Mouse (Mus musculus): Measurements from ENCODE around the gene Cmtr2. TPM values are rescaled to one million over a fixed set of nuclear protein-coding genes. Genes with fewer than 3 reads are reported as not detected.

Gene Cmtr2
- polyA plus RNA-seq, 2 experiments from 2014 or later = 6.3 to 6.9 TPM

DNA sequence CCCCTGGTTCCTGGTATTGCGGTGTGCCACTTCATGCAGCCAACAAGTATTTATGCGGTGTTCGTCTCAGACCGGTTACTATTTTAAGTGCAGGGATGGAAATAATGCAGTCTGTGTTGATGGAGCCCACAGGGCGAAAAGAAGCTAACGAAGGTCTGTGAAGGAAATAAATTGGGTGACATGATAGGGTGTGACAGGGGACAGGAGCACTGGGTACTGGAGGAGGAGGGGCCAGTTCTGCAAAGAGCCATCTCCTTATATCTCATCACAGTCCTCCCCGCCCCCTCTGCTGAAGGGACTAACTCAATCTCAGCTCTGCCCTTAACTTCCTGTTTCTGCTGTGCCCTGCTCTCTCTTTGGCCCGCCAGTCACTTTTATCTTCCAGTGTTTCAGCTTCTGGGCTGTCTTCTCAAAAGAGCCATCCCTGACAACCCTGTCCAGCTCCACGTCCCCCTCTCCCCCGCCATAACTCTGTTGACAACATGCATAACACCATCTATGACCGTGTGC, 50.4 kb downstream of the Cmtr2 start:
- ATAC-seq = no peak

DNA sequence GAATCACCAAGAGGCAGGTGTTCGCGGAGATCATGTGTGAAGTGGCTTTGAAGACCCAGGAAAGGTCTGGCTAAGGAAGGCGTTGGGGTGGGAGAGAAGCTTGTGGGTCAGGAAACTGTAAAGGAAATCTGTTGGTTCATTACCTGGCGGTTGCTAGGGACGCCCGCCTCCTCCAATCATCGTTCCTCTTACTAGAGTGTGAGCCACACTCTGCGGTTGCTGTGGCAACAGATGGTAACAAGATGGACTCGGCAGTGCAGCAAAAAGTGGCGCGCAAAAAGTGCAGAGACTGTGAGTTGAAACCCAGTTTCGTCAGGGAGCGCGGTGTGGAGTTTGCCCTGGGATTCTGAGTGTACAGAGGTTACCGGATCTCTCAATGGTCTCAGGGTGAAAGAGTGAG, 51.3 kb downstream of the Cmtr2 start, which contains the start of gene Hydin:
Gene Hydin (plus strand): TSS at position 237 of the 400 bp plus-strand sequence.
- no peak for ATAC-seq

DNA sequence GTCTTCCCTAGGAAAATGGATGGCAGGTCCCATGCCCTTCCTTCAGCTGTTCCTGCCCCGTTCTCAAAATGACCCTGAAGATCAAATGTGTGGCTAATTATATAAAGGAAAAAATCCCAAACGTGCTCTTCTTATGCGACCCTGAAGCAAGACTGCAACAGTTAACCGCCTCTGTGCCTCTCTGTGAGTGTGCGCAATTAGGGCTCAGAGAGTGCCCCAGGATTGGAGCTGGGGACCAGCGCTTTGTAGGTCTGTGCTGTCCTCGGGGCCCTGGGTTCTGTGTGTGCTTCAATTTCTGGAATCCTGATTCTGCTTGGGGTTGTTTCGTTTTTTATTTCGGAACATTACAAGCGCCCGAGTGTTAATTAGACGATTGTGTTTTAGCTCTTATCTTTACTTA, 51.8 kb downstream of the Cmtr2 start:
- ATAC-seq = no peak

DNA sequence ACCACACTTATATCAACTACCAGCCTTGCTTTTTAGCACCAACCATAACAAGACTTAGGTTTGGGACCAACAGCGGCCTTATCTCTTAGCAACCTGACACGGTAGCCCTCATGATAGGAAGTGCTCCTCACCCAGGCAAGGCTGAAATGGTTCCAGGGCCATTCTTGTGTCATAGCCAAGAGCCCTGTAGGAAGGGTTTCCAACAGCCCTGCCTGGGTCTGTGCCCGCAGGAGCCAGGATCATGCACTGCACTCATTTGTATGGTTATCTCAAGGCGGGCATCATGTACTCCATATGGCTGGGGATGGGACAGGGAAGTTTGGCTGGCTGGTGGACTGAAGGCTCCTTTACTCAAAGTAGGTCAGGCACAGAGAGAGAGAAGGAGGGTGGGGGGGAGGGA, 55.2 kb downstream of the Cmtr2 start:
- no peak for ATAC-seq

DNA sequence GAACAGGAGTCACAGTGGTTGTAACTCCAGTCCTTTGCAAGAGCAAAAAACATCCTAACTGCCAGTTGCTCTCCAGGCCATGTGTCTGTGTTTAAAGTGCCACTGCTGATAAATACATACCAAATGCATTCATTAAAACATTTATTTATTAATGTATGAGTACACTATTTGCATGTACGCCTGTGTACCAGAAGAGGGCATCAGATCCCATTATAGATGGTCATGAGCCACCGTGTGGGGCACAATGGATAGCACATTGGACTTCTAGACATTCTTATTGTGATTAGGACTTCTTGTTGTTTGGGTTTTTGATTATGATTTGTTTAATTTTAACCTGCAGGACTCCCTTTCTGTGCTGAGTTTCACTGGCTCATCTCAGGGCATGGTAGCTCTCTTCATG, 57.9 kb downstream of the Cmtr2 start:
- no peak for ATAC-seq

Other genes starting within 250 kb of the Cmtr2 start
- not detected for gene Tat, start 225.2 kb upstream of the Cmtr2 start, polyA plus RNA-seq (2017; shearing (Covaris generic))
- gene Chst4, start 175.9 kb upstream of the Cmtr2 start, polyA plus RNA-seq (2017; shearing (Covaris generic)) = not detected
- gene Zfp612, start 135.9 kb upstream of the Cmtr2 start, polyA plus RNA-seq (2017; shearing (Covaris generic)) = 1 to 10 TPM; 1.3 to 1.7 TPM
- not detected for gene Gm21964, start 114.5 kb upstream of the Cmtr2 start, polyA plus RNA-seq (2017; shearing (Covaris generic))
- gene Gm17720, start 112.9 kb upstream of the Cmtr2 start, polyA plus RNA-seq (2017; shearing (Covaris generic)) = not detected
- gene Calb2, start 47.5 kb upstream of the Cmtr2 start, polyA plus RNA-seq (2017; shearing (Covaris generic)) = not detected
- under 1 TPM in 1 of 2 experiments, not detected in 1; 0.44 TPM for gene Hydin, start 51.3 kb downstream of the Cmtr2 start, polyA plus RNA-seq (2017; shearing (Covaris generic))

Measured in activated CD4-positive, CD25-positive, alpha-beta regulatory T cell, adult 4 months (primary cell).